29 mouse cellular contexts compared by ENCODE assay signal in the genomic region with DNA sequence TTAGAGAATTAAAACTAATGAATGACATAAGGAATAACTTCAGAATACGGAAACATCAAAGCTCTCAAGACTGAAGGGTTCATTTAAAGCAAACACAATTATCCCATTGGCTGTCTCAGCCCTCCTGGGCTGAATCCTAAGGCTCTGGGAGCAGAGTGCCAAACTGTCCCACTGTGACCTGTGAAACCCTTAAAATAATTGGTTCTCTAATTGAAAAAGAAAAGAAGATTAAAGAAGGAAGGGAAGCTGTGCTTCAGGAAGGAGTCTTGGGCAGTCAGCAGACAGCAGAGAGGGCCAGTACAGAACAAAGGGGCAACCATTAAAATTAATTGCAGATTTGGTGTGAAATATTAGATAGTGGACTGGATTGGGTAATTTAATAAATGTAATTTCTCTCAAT.
DNase-seq lines count a peak whose midpoint lies in the region; ATAC-seq lines count a peak whose summit lies in the region.
"Had no signal": no experiment of that assay in that cellular context is flagged by ENCODE, and none has a peak within 500 bp of the region (broad histone marks: within the 10 kb centered on the region; RNA-seq: fewer than 3 reads in every experiment).

No protein-coding gene starts in this region.

- H3K27me3 ChIP-seq in forebrain, embryonic 12.5 days = no peaks in the 10 kb centered on the region
- H3K27me3 ChIP-seq in forebrain, embryonic 15.5 days = no peaks in the 10 kb centered on the region
- H3K27me3 ChIP-seq in midbrain, embryonic 11.5 days (ENCODE audit: control insufficient read depth, insufficient read depth, low read length) = no peaks in the 10 kb centered on the region
- no peaks in the 10 kb centered on the region for H3K27me3 ChIP-seq in midbrain, embryonic 10.5 days (ENCODE audit: low read depth, poor library complexity, severe bottlenecking)
- no peaks in the 10 kb centered on the region for H3K27me3 ChIP-seq in midbrain, embryonic 15.5 days (replicated peaks)
- no peaks in the 10 kb centered on the region for H3K27me3 ChIP-seq in midbrain, embryonic 16.5 days (ENCODE audit: control insufficient read depth, insufficient read depth, low read depth, low read length)
- no peaks in the 10 kb centered on the region for H3K27me3 ChIP-seq in kidney, embryonic 16.5 days (ENCODE audit: insufficient read depth, low read length)
- H3K27me3 ChIP-seq: CH12.LX; embryonic facial prominence, embryonic 12.5 days; embryonic facial prominence, embryonic 15.5 days; heart, embryonic 13.5 days; Patski had no signal

- H3K9ac ChIP-seq in forebrain, embryonic 12.5 days = no peak overlapping the region
- H3K9ac ChIP-seq in forebrain, embryonic 15.5 days (replicated peaks) = no peak overlapping the region
- no peak overlapping the region for H3K9ac ChIP-seq in midbrain, embryonic 11.5 days (ENCODE audit: low read length)
- no peak overlapping the region for H3K9ac ChIP-seq in midbrain, embryonic 15.5 days
- H3K9ac ChIP-seq in midbrain, embryonic 16.5 days (ENCODE audit: low read depth, low read length) = no peak overlapping the region
- no peak overlapping the region for H3K9ac ChIP-seq in kidney, embryonic 16.5 days (replicated peaks; ENCODE audit: low read length)
- H3K9ac ChIP-seq: embryonic facial prominence, embryonic 12.5 days; embryonic facial prominence, embryonic 15.5 days; heart, embryonic 13.5 days; hindbrain, embryonic 14.5 days had no signal

- peak; percentile 57; the same call in 1 of the 2 replicates for ATAC-seq in forebrain, embryonic 12.5 days (ENCODE audit: low FRiP score)
- ATAC-seq in forebrain, embryonic 15.5 days (replicated peaks) = no peak
- peak; percentile 30; the same call in 1 of the 2 replicates for ATAC-seq in midbrain, embryonic 11.5 days (ENCODE audit: low FRiP score)
- 0 out of 2 replicates have a peak, but pooled peaks have one; percentile 27 for ATAC-seq in midbrain, embryonic 15.5 days (replicated peaks)
- no peak for ATAC-seq in midbrain, embryonic 16.5 days
- ATAC-seq in kidney, embryonic 16.5 days (ENCODE audit: low FRiP score, low TSS enrichment) = no peak
- ATAC-seq: hindbrain, postnatal 0 days; inflammation-experienced regulatory T-cells, adult 6 months; Patski had no signal

- no peak overlapping the region for H3K4me3 ChIP-seq in forebrain, embryonic 12.5 days (replicated peaks)
- no peak overlapping the region for H3K4me3 ChIP-seq in forebrain, embryonic 15.5 days
- H3K4me3 ChIP-seq in midbrain, embryonic 11.5 days (ENCODE audit: low read depth, low read length) = no peak overlapping the region
- no peak overlapping the region for H3K4me3 ChIP-seq in midbrain, embryonic 10.5 days
- H3K4me3 ChIP-seq in midbrain, embryonic 15.5 days = no peak overlapping the region
- H3K4me3 ChIP-seq in midbrain, embryonic 16.5 days (ENCODE audit: low read depth, low read length) = no peak overlapping the region
- no peak overlapping the region for H3K4me3 ChIP-seq in kidney, embryonic 16.5 days (ENCODE audit: low read length)
- H3K4me3 ChIP-seq: embryonic facial prominence, embryonic 12.5 days; embryonic facial prominence, embryonic 15.5 days; heart, adult 2 months; heart, embryonic 10.5 days; heart, embryonic 13.5 days had no signal

- no peaks in the 10 kb centered on the region for H3K36me3 ChIP-seq in forebrain, embryonic 12.5 days (replicated peaks)
- no peaks in the 10 kb centered on the region for H3K36me3 ChIP-seq in forebrain, embryonic 15.5 days
- no peaks in the 10 kb centered on the region for H3K36me3 ChIP-seq in midbrain, embryonic 11.5 days (ENCODE audit: control insufficient read depth, insufficient read depth, low read length)
- peaks cover 3% of the 10 kb centered on the region for H3K36me3 ChIP-seq in midbrain, embryonic 10.5 days
- no peaks in the 10 kb centered on the region for H3K36me3 ChIP-seq in midbrain, embryonic 15.5 days (replicated peaks)
- no peaks in the 10 kb centered on the region for H3K36me3 ChIP-seq in midbrain, embryonic 16.5 days (ENCODE audit: control insufficient read depth, insufficient read depth, low read length)
- no peaks in the 10 kb centered on the region for H3K36me3 ChIP-seq in kidney, embryonic 16.5 days (ENCODE audit: insufficient read depth, low read length)
- H3K36me3 ChIP-seq: embryonic facial prominence, embryonic 12.5 days; embryonic facial prominence, embryonic 15.5 days had no signal

- no peak overlapping the region for H3K27ac ChIP-seq in forebrain, embryonic 12.5 days
- H3K27ac ChIP-seq in forebrain, embryonic 15.5 days (replicated peaks) = no peak overlapping the region
- no peak overlapping the region for H3K27ac ChIP-seq in midbrain, embryonic 11.5 days (ENCODE audit: low read depth, low read length)
- H3K27ac ChIP-seq in midbrain, embryonic 10.5 days (replicated peaks) = no peak overlapping the region
- H3K27ac ChIP-seq in midbrain, embryonic 15.5 days = no peak overlapping the region
- no peak overlapping the region for H3K27ac ChIP-seq in midbrain, embryonic 16.5 days (ENCODE audit: low read length)
- H3K27ac ChIP-seq in kidney, embryonic 16.5 days (ENCODE audit: low read length) = no peak overlapping the region
- H3K27ac ChIP-seq: embryonic facial prominence, embryonic 12.5 days; embryonic facial prominence, embryonic 15.5 days; heart, adult 2 months; heart, embryonic 10.5 days; heart, embryonic 13.5 days; hindbrain, embryonic 14.5 days; hindbrain, postnatal 0 days had no signal

- no peak overlapping the region for H3K4me2 ChIP-seq in forebrain, embryonic 12.5 days
- no peak overlapping the region for H3K4me2 ChIP-seq in forebrain, embryonic 15.5 days (replicated peaks)
- no peak overlapping the region for H3K4me2 ChIP-seq in midbrain, embryonic 11.5 days
- H3K4me2 ChIP-seq in midbrain, embryonic 15.5 days = no peak overlapping the region
- no peak overlapping the region for H3K4me2 ChIP-seq in midbrain, embryonic 16.5 days (ENCODE audit: low read length)
- H3K4me2 ChIP-seq in kidney, embryonic 16.5 days (replicated peaks; ENCODE audit: low read depth, low read length) = no peak overlapping the region
- H3K4me2 ChIP-seq: embryonic facial prominence, embryonic 12.5 days; embryonic facial prominence, embryonic 15.5 days; heart, embryonic 13.5 days; hindbrain, embryonic 14.5 days had no signal

- no peaks in the 10 kb centered on the region for H3K9me3 ChIP-seq in forebrain, embryonic 12.5 days
- H3K9me3 ChIP-seq in forebrain, embryonic 15.5 days = no peaks in the 10 kb centered on the region
- no peaks in the 10 kb centered on the region for H3K9me3 ChIP-seq in midbrain, embryonic 11.5 days (ENCODE audit: control insufficient read depth, low read length)
- H3K9me3 ChIP-seq in midbrain, embryonic 10.5 days (replicated peaks) = no peaks in the 10 kb centered on the region
- no peaks in the 10 kb centered on the region for H3K9me3 ChIP-seq in midbrain, embryonic 15.5 days
- H3K9me3 ChIP-seq in midbrain, embryonic 16.5 days (replicated peaks; ENCODE audit: control insufficient read depth, low read length, poor library complexity, severe bottlenecking) = no peaks in the 10 kb centered on the region
- no peaks in the 10 kb centered on the region for H3K9me3 ChIP-seq in kidney, embryonic 16.5 days (ENCODE audit: low read length)
- H3K9me3 ChIP-seq: embryonic facial prominence, embryonic 12.5 days; embryonic facial prominence, embryonic 15.5 days; G1E; heart, embryonic 10.5 days; heart, embryonic 13.5 days had no signal

- no peak for DNase-seq in midbrain, embryonic 11.5 days (ENCODE audit: low spot score, missing footprints)
- DNase-seq in midbrain, embryonic 10.5 days (ENCODE audit: low spot score) = no peak
- DNase-seq: adrenal gland, postnatal 10 days; adrenal gland, postnatal 36 days; B cell, adult 2 months; cerebellum, adult 11 months; cerebellum, adult 2 months; cerebellum, adult 9-11 months; cerebellum, postnatal 25 days; gastrocnemius, postnatal 10 days; gastrocnemius, postnatal 36 days; heart, adult 2 months; heart, postnatal 14 days; heart, postnatal 4 days had no signal

- peaks cover 1% of the 10 kb centered on the region; the same call in 1 of the 2 replicates for H3K4me1 ChIP-seq in forebrain, embryonic 12.5 days
- no peaks in the 10 kb centered on the region for H3K4me1 ChIP-seq in forebrain, embryonic 15.5 days
- H3K4me1 ChIP-seq in midbrain, embryonic 11.5 days (ENCODE audit: control insufficient read depth, insufficient read depth, low read length) = no peaks in the 10 kb centered on the region
- H3K4me1 ChIP-seq in midbrain, embryonic 10.5 days = no peaks in the 10 kb centered on the region
- H3K4me1 ChIP-seq in midbrain, embryonic 15.5 days = no peaks in the 10 kb centered on the region
- H3K4me1 ChIP-seq in midbrain, embryonic 16.5 days (ENCODE audit: control insufficient read depth, insufficient read depth, low read length) = no peaks in the 10 kb centered on the region; the same call in 1 of the 2 replicates
- no peaks in the 10 kb centered on the region for H3K4me1 ChIP-seq in kidney, embryonic 16.5 days (ENCODE audit: insufficient read depth, low read length)
- H3K4me1 ChIP-seq: embryonic facial prominence, embryonic 12.5 days; embryonic facial prominence, embryonic 15.5 days; heart, embryonic 10.5 days; heart, embryonic 13.5 days had no signal

- 21% methylated on average over 1 of the region's 1 CpGs for WGBS in forebrain, embryonic 12.5 days
- 14% methylated on average over 1 of the region's 1 CpGs for WGBS in forebrain, embryonic 15.5 days
- 55% methylated on average over 1 of the region's 1 CpGs for WGBS in midbrain, embryonic 11.5 days
- WGBS in midbrain, embryonic 10.5 days = 56% methylated on average over 1 of the region's 1 CpGs
- 45% methylated on average over 1 of the region's 1 CpGs for WGBS in midbrain, embryonic 15.5 days
- WGBS in midbrain, embryonic 16.5 days = 61% methylated on average over 1 of the region's 1 CpGs
- 86% methylated on average over 1 of the region's 1 CpGs for WGBS in kidney, embryonic 16.5 days

Comparison
In these comparisons a context has a peak if more than half of its experiments do, and no peak if none do; other contexts are left out.
1. ATAC-seq: peak in forebrain, embryonic 12.5 days (single experiment), midbrain, embryonic 11.5 days (single experiment) and midbrain, embryonic 15.5 days (single experiment); none in forebrain, embryonic 15.5 days (single experiment), midbrain, embryonic 16.5 days (single experiment) and kidney, embryonic 16.5 days (single experiment).